Mouse (Mus musculus): Measurements from ENCODE around the gene E430018J23Rik. TPM values are rescaled to one million over a fixed set of nuclear protein-coding genes. Genes with fewer than 3 reads are reported as not detected.

E430018J23Rik gene
- 7.4 and 9.0 TPM in 2 replicates for polyA plus RNA-seq (2014; fragmentation: Nextera tagmentation; extraction: Ambion mirVana)

- Histone ChIP-seq H3K9me3 (ENCODE audit: control insufficient read depth, low read length) (no peaks in the 10 kb centered on the region), H3K9ac (ENCODE audit: low read length) (peak within 1 kb of the TSS; percentile 86), H3K4me3 (ENCODE audit: low read depth, low read length) (peak within 1 kb of the TSS; percentile 63), H3K27me3 (ENCODE audit: control insufficient read depth, insufficient read depth, low read length) (no peaks in the 10 kb centered on the region), H3K27ac (replicated peaks; ENCODE audit: low read depth, low read length) (0 out of 2 replicates have a peak within 1 kb of the TSS, but pooled peaks have one; percentile 39), H3K4me1 (ENCODE audit: control insufficient read depth, insufficient read depth, low read length) (peaks cover 6% of the 10 kb centered on the region; the same call in 1 of the 2 replicates), H3K4me2 (ENCODE audit: low read depth, severe bottlenecking) (peak within 1 kb of the TSS; percentile 61), H3K36me3 (ENCODE audit: control insufficient read depth, insufficient read depth, low read length) (no peaks in the 10 kb centered on the region; the same call in 1 of the 2 replicates)
- DNase-seq (ENCODE audit: low spot score) = peak; percentile 97
- peak; percentile 93 for ATAC-seq (ENCODE audit: insufficient number of reproducible peaks, low FRiP score, low TSS enrichment, low read depth)
- under 1% methylated on average over 45 of the region's 45 CpGs for WGBS
Measured at GRCm38 (mm10) chr7:127393157-127393943, at the start of gene E430018J23Rik. TSS of gene E430018J23Rik (minus strand) at chr7:127393629.

GRCm38 (mm10) chr7:127437724-127438123, 44.3 kb upstream of the E430018J23Rik start:
- Histone ChIP-seq H3K4me2 (ENCODE audit: low read depth, severe bottlenecking) (no peak overlapping the region), H3K27ac (replicated peaks; ENCODE audit: low read depth, low read length) (no peak overlapping the region), H3K36me3 (ENCODE audit: control insufficient read depth, insufficient read depth, low read length) (peaks cover 5% of the 10 kb centered on the region; the same call in 1 of the 2 replicates), H3K27me3 (ENCODE audit: control insufficient read depth, insufficient read depth, low read length) (no peaks in the 10 kb centered on the region), H3K9me3 (ENCODE audit: control insufficient read depth, low read length) (peaks cover 7% of the 10 kb centered on the region; the same call in 1 of the 2 replicates), H3K4me3 (ENCODE audit: low read depth, low read length) (no peak overlapping the region), H3K9ac (ENCODE audit: low read length) (no peak overlapping the region), H3K4me1 (ENCODE audit: control insufficient read depth, insufficient read depth, low read length) (no peaks in the 10 kb centered on the region)
- 87% methylated on average over 3 of the region's 3 CpGs for WGBS
- DNase-seq (ENCODE audit: low spot score) = peak; percentile 28
- ATAC-seq (ENCODE audit: insufficient number of reproducible peaks, low FRiP score, low TSS enrichment, low read depth) = no peak

GRCm38 (mm10) chr7:127435206-127435605, 41.8 kb upstream of the E430018J23Rik start:
- no peak for ATAC-seq (ENCODE audit: insufficient number of reproducible peaks, low FRiP score, low TSS enrichment, low read depth)

GRCm38 (mm10) chr7:127426354-127426753, 32.9 kb upstream of the E430018J23Rik start:
- no peaks in the 10 kb centered on the region for H3K36me3 ChIP-seq (ENCODE audit: control insufficient read depth, insufficient read depth, low read length)
- H3K9ac ChIP-seq (ENCODE audit: low read length) = no peak overlapping the region
- H3K9me3 ChIP-seq (ENCODE audit: control insufficient read depth, low read length) = no peaks in the 10 kb centered on the region
- H3K4me2 ChIP-seq (ENCODE audit: low read depth, severe bottlenecking) = no peak overlapping the region
- DNase-seq (ENCODE audit: low spot score) (no peak), ATAC-seq (ENCODE audit: insufficient number of reproducible peaks, low FRiP score, low TSS enrichment, low read depth) (no peak)
- WGBS = 73% methylated on average over 3 of the region's 3 CpGs
- no peaks in the 10 kb centered on the region for H3K27me3 ChIP-seq (ENCODE audit: control insufficient read depth, insufficient read depth, low read length)
- H3K4me1 ChIP-seq (ENCODE audit: control insufficient read depth, insufficient read depth, low read length) = no peaks in the 10 kb centered on the region; the same call in 1 of the 2 replicates
- no peak overlapping the region for H3K4me3 ChIP-seq (ENCODE audit: low read depth, low read length)
- no peak overlapping the region for H3K27ac ChIP-seq (replicated peaks; ENCODE audit: low read depth, low read length)

More at GRCm38 (mm10) chr7:127435206-127435605, 41.8 kb upstream of the E430018J23Rik start:
- Histone ChIP-seq H3K4me1 (ENCODE audit: control insufficient read depth, insufficient read depth, low read length) (no peaks in the 10 kb centered on the region), H3K27ac (replicated peaks; ENCODE audit: low read depth, low read length) (no peak overlapping the region), H3K9me3 (ENCODE audit: control insufficient read depth, low read length) (peaks cover 7% of the 10 kb centered on the region; the same call in 1 of the 2 replicates), H3K27me3 (ENCODE audit: control insufficient read depth, insufficient read depth, low read length) (no peaks in the 10 kb centered on the region), H3K36me3 (ENCODE audit: control insufficient read depth, insufficient read depth, low read length) (no peaks in the 10 kb centered on the region), H3K9ac (ENCODE audit: low read length) (no peak overlapping the region), H3K4me2 (ENCODE audit: low read depth, severe bottlenecking) (no peak overlapping the region), H3K4me3 (ENCODE audit: low read depth, low read length) (no peak overlapping the region)
- WGBS = 92% methylated on average over 4 of the region's 4 CpGs
- DNase-seq (ENCODE audit: low spot score) = no peak

- ATAC-seq (ENCODE audit: insufficient number of reproducible peaks, low FRiP score, low TSS enrichment, low read depth) = no peak
- no peaks in the 10 kb centered on the region for H3K27me3 ChIP-seq (ENCODE audit: control insufficient read depth, insufficient read depth, low read length)
- no peak overlapping the region for H3K4me2 ChIP-seq (ENCODE audit: low read depth, severe bottlenecking)
- H3K4me3 ChIP-seq (ENCODE audit: low read depth, low read length) = no peak overlapping the region
- H3K27ac ChIP-seq (replicated peaks; ENCODE audit: low read depth, low read length) = no peak overlapping the region
- H3K9ac ChIP-seq (ENCODE audit: low read length) = no peak overlapping the region
- 81% methylated on average over 2 of the region's 2 CpGs for WGBS
- H3K9me3 ChIP-seq (ENCODE audit: control insufficient read depth, low read length) = no peaks in the 10 kb centered on the region
- H3K4me1 ChIP-seq (ENCODE audit: control insufficient read depth, insufficient read depth, low read length) = peaks cover 4% of the 10 kb centered on the region
- DNase-seq (ENCODE audit: low spot score) = no peak
- no peaks in the 10 kb centered on the region for H3K36me3 ChIP-seq (ENCODE audit: control insufficient read depth, insufficient read depth, low read length)
Measured at GRCm38 (mm10) chr7:127425911-127426310, 32.5 kb upstream of the E430018J23Rik start.

- Histone ChIP-seq H3K9me3 (ENCODE audit: control insufficient read depth, low read length) (no peaks in the 10 kb centered on the region), H3K4me3 (ENCODE audit: low read depth, low read length) (no peak overlapping the region), H3K27ac (replicated peaks; ENCODE audit: low read depth, low read length) (no peak overlapping the region), H3K4me1 (ENCODE audit: control insufficient read depth, insufficient read depth, low read length) (peaks cover 4% of the 10 kb centered on the region), H3K9ac (ENCODE audit: low read length) (no peak overlapping the region), H3K36me3 (ENCODE audit: control insufficient read depth, insufficient read depth, low read length) (no peaks in the 10 kb centered on the region), H3K27me3 (ENCODE audit: control insufficient read depth, insufficient read depth, low read length) (no peaks in the 10 kb centered on the region), H3K4me2 (ENCODE audit: low read depth, severe bottlenecking) (no peak overlapping the region)
- WGBS = 87% methylated on average over 3 of the region's 3 CpGs
- ATAC-seq (ENCODE audit: insufficient number of reproducible peaks, low FRiP score, low TSS enrichment, low read depth) = no peak
- no peak for DNase-seq (ENCODE audit: low spot score)
Measured at GRCm38 (mm10) chr7:127425291-127425690, 31.9 kb upstream of the E430018J23Rik start.

GRCm38 (mm10) chr7:127422247-127422646, 28.8 kb upstream of the E430018J23Rik start:
- no peaks in the 10 kb centered on the region for H3K27me3 ChIP-seq (ENCODE audit: control insufficient read depth, insufficient read depth, low read length)
- DNase-seq (ENCODE audit: low spot score) = no peak
- H3K36me3 ChIP-seq (ENCODE audit: control insufficient read depth, insufficient read depth, low read length) = no peaks in the 10 kb centered on the region
- peak overlapping the region; percentile 95 for H3K4me2 ChIP-seq (ENCODE audit: low read depth, severe bottlenecking)
- WGBS = 2% methylated on average over 15 of the region's 15 CpGs
- peaks cover 4% of the 10 kb centered on the region for H3K4me1 ChIP-seq (ENCODE audit: control insufficient read depth, insufficient read depth, low read length)
- ATAC-seq (ENCODE audit: insufficient number of reproducible peaks, low FRiP score, low TSS enrichment, low read depth) = 0 out of 2 replicates have a peak, but pooled peaks have one; percentile 26
- H3K27ac ChIP-seq (replicated peaks; ENCODE audit: low read depth, low read length) = no peak overlapping the region
- peak overlapping the region; percentile 69 for H3K4me3 ChIP-seq (ENCODE audit: low read depth, low read length)
- H3K9me3 ChIP-seq (ENCODE audit: control insufficient read depth, low read length) = no peaks in the 10 kb centered on the region
- H3K9ac ChIP-seq (ENCODE audit: low read length) = no peak overlapping the region

GRCm38 (mm10) chr7:127421388-127422191, 28.2 kb upstream of the E430018J23Rik start, which contains the start of gene Zfp688:
TSS of gene Zfp688 (minus strand) at chr7:127422068.
- H3K9ac ChIP-seq (ENCODE audit: low read length) = peak within 1 kb of the TSS; percentile 70
- H3K36me3 ChIP-seq (ENCODE audit: control insufficient read depth, insufficient read depth, low read length) = no peaks in the 10 kb centered on the region
- ATAC-seq (ENCODE audit: insufficient number of reproducible peaks, low FRiP score, low TSS enrichment, low read depth) (peak; percentile 87; the same call in 1 of the 2 replicates), DNase-seq (ENCODE audit: low spot score) (peak; percentile 97)
- under 1% methylated on average over 48 of the region's 48 CpGs for WGBS
- no peak within 1 kb of the TSS for H3K27ac ChIP-seq (replicated peaks; ENCODE audit: low read depth, low read length)
- H3K4me2 ChIP-seq (ENCODE audit: low read depth, severe bottlenecking) = peak within 1 kb of the TSS; percentile 95
- peaks cover 4% of the 10 kb centered on the region for H3K4me1 ChIP-seq (ENCODE audit: control insufficient read depth, insufficient read depth, low read length)
- H3K9me3 ChIP-seq (ENCODE audit: control insufficient read depth, low read length) = no peaks in the 10 kb centered on the region
- H3K27me3 ChIP-seq (ENCODE audit: control insufficient read depth, insufficient read depth, low read length) = no peaks in the 10 kb centered on the region
- peak within 1 kb of the TSS; percentile 69 for H3K4me3 ChIP-seq (ENCODE audit: low read depth, low read length)

Measured in limb, embryonic 11.5 days (tissue).